Comparison of ENCODE assay signal across 23 mouse cellular contexts in the genomic region with DNA sequence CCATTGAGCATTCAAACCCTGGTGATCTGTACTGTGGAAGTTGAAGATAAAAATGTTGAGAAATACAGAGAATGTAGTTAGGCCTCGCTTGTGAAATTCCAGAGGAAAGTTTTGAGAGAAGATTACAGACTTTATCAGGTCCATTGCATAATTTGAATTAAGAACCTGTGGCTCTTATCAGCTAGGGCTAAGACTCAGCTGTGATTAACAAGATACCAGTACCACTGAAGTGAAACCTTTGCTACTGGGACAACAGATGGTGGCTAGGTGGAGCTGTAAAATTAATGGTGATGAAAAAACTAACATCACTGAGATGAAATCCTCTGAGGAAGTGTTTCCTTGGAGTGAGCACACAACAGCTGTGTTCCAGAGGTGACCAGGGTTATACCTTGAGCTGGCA. TPM values are rescaled to one million over a fixed set of nuclear protein-coding genes. Genes with fewer than 3 reads are reported as not detected.
"Had no signal": no experiment of that assay in that cellular context is flagged by ENCODE, and none has a peak within 500 bp of the region (broad histone marks: within the 10 kb centered on the region; RNA-seq: fewer than 3 reads in every experiment).

No protein-coding gene starts in this region.

- H3K27me3 ChIP-seq: kidney, embryonic 15.5 days; limb, embryonic 12.5 days; limb, embryonic 15.5 days; megakaryocyte, embryonic 14.5 days; midbrain, embryonic 13.5 days; neural tube, embryonic 13.5 days; stomach, embryonic 15.5 days had no signal

- H3K27ac ChIP-seq: kidney, embryonic 15.5 days; limb, embryonic 12.5 days; limb, embryonic 15.5 days; liver, embryonic 14.5 days; macrophage; midbrain, embryonic 10.5 days; midbrain, embryonic 13.5 days; neural tube, embryonic 13.5 days; stomach, embryonic 15.5 days had no signal

- H3K9me3 ChIP-seq: kidney, embryonic 15.5 days; limb, embryonic 12.5 days; limb, embryonic 15.5 days; megakaryocyte, embryonic 14.5 days; midbrain, embryonic 10.5 days; midbrain, embryonic 13.5 days; neural tube, embryonic 13.5 days; stomach, embryonic 15.5 days had no signal

- H3K4me1 ChIP-seq: kidney, embryonic 15.5 days; limb, embryonic 12.5 days; limb, embryonic 15.5 days; megakaryocyte, embryonic 14.5 days; midbrain, embryonic 10.5 days; midbrain, embryonic 13.5 days; neural tube, embryonic 13.5 days; stomach, embryonic 15.5 days had no signal

- H3K4me3 ChIP-seq: kidney, embryonic 15.5 days; limb, embryonic 12.5 days; limb, embryonic 15.5 days; megakaryocyte, embryonic 14.5 days; midbrain, embryonic 10.5 days; midbrain, embryonic 13.5 days; myocyte; neural tube, embryonic 13.5 days; stomach, embryonic 15.5 days had no signal

- H3K4me2 ChIP-seq: kidney, embryonic 15.5 days; limb, embryonic 12.5 days; limb, embryonic 15.5 days; liver, embryonic 11.5 days; lung, embryonic 14.5 days; midbrain, embryonic 13.5 days; neural tube, embryonic 13.5 days; stomach, embryonic 15.5 days had no signal

- DNase-seq: kidney, adult 8-10 months; kidney, postnatal 10 days; kidney, postnatal 36 days; left cerebral cortex, postnatal 4 days; liver, postnatal 0 days; lung, embryonic 14.5 days; right cerebral cortex, postnatal 4 days; thymus, postnatal 4 days had no signal

- H3K9ac ChIP-seq: kidney, embryonic 15.5 days; limb, embryonic 12.5 days; limb, embryonic 15.5 days; liver, embryonic 14.5 days; liver, postnatal 0 days; lung, embryonic 14.5 days; midbrain, embryonic 13.5 days; neural tube, embryonic 13.5 days; stomach, embryonic 15.5 days had no signal

- ATAC-seq: liver, postnatal 0 days; lung, postnatal 0 days; midbrain, embryonic 13.5 days; midbrain, embryonic 16.5 days had no signal

RNA-seq across cellular contexts. Expression of a gene that starts 44.1 kb away (rescaled TPM):
- total RNA-seq: monocyte, adult 5-6 weeks had no signal
- polyA plus RNA-seq: liver, postnatal 0 days had no signal
